Mouse (Mus musculus) kidney, adult 2 months (tissue): ENCODE data around the gene Aco2.

Experiments
- CTCF ChIP-seq: fragments of 200-500 bp; conservative IDR thresholded peaks from 2 replicates; pipeline ENCODE4 v1.5.1; 2011; ENCODE audit warnings: low read depth, mild to moderate bottlenecking, control low read depth, low read length, moderate library complexity, mixed read lengths; ENCODE audit not compliant: insufficient read depth, insufficient read length
- POLR2A ChIP-seq: fragments of 200-500 bp; IDR thresholded peaks from one replicate; pipeline ENCODE4 v1.6.1; 2011; ENCODE audit warnings: low read depth, low read length, control low read depth

DNA sequence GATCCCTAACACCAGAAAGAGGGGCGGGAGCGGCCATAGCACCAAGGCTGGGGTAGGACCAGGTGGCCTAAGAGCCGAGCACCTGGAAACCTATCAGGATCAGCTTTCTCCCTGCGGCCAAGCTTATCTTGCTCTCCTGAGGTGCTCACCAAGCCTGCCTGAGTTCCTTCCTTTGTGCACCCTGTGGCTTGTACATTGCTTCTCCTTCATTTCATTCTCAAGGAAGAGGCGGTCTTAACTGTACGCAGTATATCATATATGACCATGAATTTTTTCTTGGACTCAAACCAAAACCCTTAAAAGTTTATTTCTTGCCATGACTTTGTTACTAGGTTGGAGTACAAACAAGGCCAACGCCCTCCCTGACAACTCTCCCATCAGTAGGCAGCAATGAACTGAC is 7.9 kb upstream of the Aco2 start:
- TF ChIP-seq CTCF (no peak), POLR2A (no peak)
